Mouse (Mus musculus): ENCODE results near the gene Perm1. TPM values are rescaled to one million over a fixed set of nuclear protein-coding genes. Genes with fewer than 3 reads are reported as not detected.

The Perm1 gene
- polyA plus RNA-seq, 1 experiment: not detected

GRCm38 (mm10) chr4:156188811-156189323 is 26.8 kb upstream of the Perm1 start:
- peak overlapping the region; percentile 9; the same call in 1 of the 2 replicates for H3K4me3 ChIP-seq (ENCODE audit: low read depth, low read length)
- H3K4me1 ChIP-seq (ENCODE audit: control insufficient read depth, insufficient read depth, low read length): peaks cover 36% of the 10 kb centered on the region

GRCm38 (mm10) chr4:156192421-156193199 is 23.1 kb upstream of the Perm1 start:
- Histone ChIP-seq H3K27ac (ENCODE audit: insufficient read depth, low read length) (peak overlapping the region; percentile 90), H3K9ac (ENCODE audit: low read depth, poor library complexity, severe bottlenecking) (peak overlapping the region; percentile 3), H3K36me3 (ENCODE audit: control insufficient read depth, insufficient read depth, low read length, poor library complexity, severe bottlenecking) (peaks cover 16% of the 10 kb centered on the region), H3K4me1 (ENCODE audit: control insufficient read depth, insufficient read depth, low read length) (peaks cover 29% of the 10 kb centered on the region), H3K9me3 (replicated peaks; ENCODE audit: control insufficient read depth, insufficient read depth, low read length, poor library complexity, severe bottlenecking) (no peaks in the 10 kb centered on the region), H3K27me3 (ENCODE audit: control insufficient read depth, insufficient read depth, low read length, poor library complexity, severe bottlenecking) (no peaks in the 10 kb centered on the region), H3K4me3 (ENCODE audit: low read depth, low read length) (peak overlapping the region; percentile 10; the same call in 1 of the 2 replicates)
- TF ChIP-seq POLR2A (IDR thresholded peaks at IDR 0.05; ENCODE audit: insufficient read depth, low read length) (no peak), EP300 (IDR thresholded peaks at IDR 0.05; ENCODE audit: insufficient read depth, low read depth, low read length) (peak; percentile 91)

More at GRCm38 (mm10) chr4:156188811-156189323, 26.8 kb upstream of the Perm1 start:
- Histone ChIP-seq H3K27me3 (ENCODE audit: control insufficient read depth, insufficient read depth, low read length, poor library complexity, severe bottlenecking) (no peaks in the 10 kb centered on the region), H3K9ac (ENCODE audit: low read depth, poor library complexity, severe bottlenecking) (no peak overlapping the region), H3K27ac (ENCODE audit: insufficient read depth, low read length) (peak overlapping the region; percentile 96), H3K9me3 (replicated peaks; ENCODE audit: control insufficient read depth, insufficient read depth, low read length, poor library complexity, severe bottlenecking) (no peaks in the 10 kb centered on the region), H3K36me3 (ENCODE audit: control insufficient read depth, insufficient read depth, low read length, poor library complexity, severe bottlenecking) (peaks cover 18% of the 10 kb centered on the region)
- no peak for TF ChIP-seq CTCF (IDR thresholded peaks at IDR 0.05; ENCODE audit: low read depth, low read length)
- peak; percentile 97 for TF ChIP-seq EP300 (IDR thresholded peaks at IDR 0.05; ENCODE audit: insufficient read depth, low read depth, low read length)
- no peak for TF ChIP-seq POLR2A (IDR thresholded peaks at IDR 0.05; ENCODE audit: insufficient read depth, low read length)

GRCm38 (mm10) chr4:156193200-156193590 is 22.5 kb upstream of the Perm1 start:
- no peaks in the 10 kb centered on the region for H3K9me3 ChIP-seq (replicated peaks; ENCODE audit: control insufficient read depth, insufficient read depth, low read length, poor library complexity, severe bottlenecking)
- TF ChIP-seq POLR2A (IDR thresholded peaks at IDR 0.05; ENCODE audit: insufficient read depth, low read length): no peak
- TF ChIP-seq EP300 (IDR thresholded peaks at IDR 0.05; ENCODE audit: insufficient read depth, low read depth, low read length): peak; percentile 98
- H3K9ac ChIP-seq (ENCODE audit: low read depth, poor library complexity, severe bottlenecking): peak overlapping the region; percentile 1; the same call in 1 of the 2 replicates
- H3K27ac ChIP-seq (ENCODE audit: insufficient read depth, low read length): peak overlapping the region; percentile 90
- peaks cover 16% of the 10 kb centered on the region for H3K36me3 ChIP-seq (ENCODE audit: control insufficient read depth, insufficient read depth, low read length, poor library complexity, severe bottlenecking)
- H3K4me3 ChIP-seq (ENCODE audit: low read depth, low read length): no peak overlapping the region
- H3K4me1 ChIP-seq (ENCODE audit: control insufficient read depth, insufficient read depth, low read length): peaks cover 29% of the 10 kb centered on the region
- no peaks in the 10 kb centered on the region for H3K27me3 ChIP-seq (ENCODE audit: control insufficient read depth, insufficient read depth, low read length, poor library complexity, severe bottlenecking)

GRCm38 (mm10) chr4:156193906-156194305 is 21.8 kb upstream of the Perm1 start:
- no peak overlapping the region for H3K4me3 ChIP-seq (ENCODE audit: low read depth, low read length)
- H3K36me3 ChIP-seq (ENCODE audit: control insufficient read depth, insufficient read depth, low read length, poor library complexity, severe bottlenecking): peaks cover 16% of the 10 kb centered on the region
- peaks cover 29% of the 10 kb centered on the region for H3K4me1 ChIP-seq (ENCODE audit: control insufficient read depth, insufficient read depth, low read length)
- no peaks in the 10 kb centered on the region for H3K9me3 ChIP-seq (replicated peaks; ENCODE audit: control insufficient read depth, insufficient read depth, low read length, poor library complexity, severe bottlenecking)
- peak overlapping the region; percentile 63 for H3K27ac ChIP-seq (ENCODE audit: insufficient read depth, low read length)
- no peak for TF ChIP-seq POLR2A (IDR thresholded peaks at IDR 0.05; ENCODE audit: insufficient read depth, low read length)
- no peak for TF ChIP-seq CTCF (IDR thresholded peaks at IDR 0.05; ENCODE audit: low read depth, low read length)
- no peak for TF ChIP-seq EP300 (IDR thresholded peaks at IDR 0.05; ENCODE audit: insufficient read depth, low read depth, low read length)
- H3K9ac ChIP-seq (ENCODE audit: low read depth, poor library complexity, severe bottlenecking): no peak overlapping the region
- no peaks in the 10 kb centered on the region for H3K27me3 ChIP-seq (ENCODE audit: control insufficient read depth, insufficient read depth, low read length, poor library complexity, severe bottlenecking)

- H3K4me1 ChIP-seq (ENCODE audit: control insufficient read depth, insufficient read depth, low read length): peaks cover 29% of the 10 kb centered on the region
- H3K4me3 ChIP-seq (ENCODE audit: low read depth, low read length): no peak overlapping the region
- H3K9ac ChIP-seq (ENCODE audit: low read depth, poor library complexity, severe bottlenecking): no peak overlapping the region
- TF ChIP-seq CTCF (IDR thresholded peaks at IDR 0.05; ENCODE audit: low read depth, low read length): no peak
- TF ChIP-seq POLR2A (IDR thresholded peaks at IDR 0.05; ENCODE audit: insufficient read depth, low read length): no peak
- no peak for TF ChIP-seq EP300 (IDR thresholded peaks at IDR 0.05; ENCODE audit: insufficient read depth, low read depth, low read length)
- peak overlapping the region; percentile 63 for H3K27ac ChIP-seq (ENCODE audit: insufficient read depth, low read length)
- H3K9me3 ChIP-seq (replicated peaks; ENCODE audit: control insufficient read depth, insufficient read depth, low read length, poor library complexity, severe bottlenecking): no peaks in the 10 kb centered on the region
- H3K27me3 ChIP-seq (ENCODE audit: control insufficient read depth, insufficient read depth, low read length, poor library complexity, severe bottlenecking): no peaks in the 10 kb centered on the region
- H3K36me3 ChIP-seq (ENCODE audit: control insufficient read depth, insufficient read depth, low read length, poor library complexity, severe bottlenecking): peaks cover 16% of the 10 kb centered on the region
Observed at GRCm38 (mm10) chr4:156194346-156194745, 21.3 kb upstream of the Perm1 start.

Measured in ES-Bruce4 (cell line).